Mouse (Mus musculus): ENCODE measurements around the gene Nosip. TPM values are rescaled to one million over a fixed set of nuclear protein-coding genes. Genes with fewer than 3 reads are reported as not detected.
"Not testable (repeated sequence)": the region's sequence is repeated elsewhere in the genome, so short reads cannot be mapped to it uniquely, and the experiment has no call there.

Gene Nosip
- 10 to 100 TPM; 44.8 to 47.6 TPM for total RNA-seq (2021)

DNA sequence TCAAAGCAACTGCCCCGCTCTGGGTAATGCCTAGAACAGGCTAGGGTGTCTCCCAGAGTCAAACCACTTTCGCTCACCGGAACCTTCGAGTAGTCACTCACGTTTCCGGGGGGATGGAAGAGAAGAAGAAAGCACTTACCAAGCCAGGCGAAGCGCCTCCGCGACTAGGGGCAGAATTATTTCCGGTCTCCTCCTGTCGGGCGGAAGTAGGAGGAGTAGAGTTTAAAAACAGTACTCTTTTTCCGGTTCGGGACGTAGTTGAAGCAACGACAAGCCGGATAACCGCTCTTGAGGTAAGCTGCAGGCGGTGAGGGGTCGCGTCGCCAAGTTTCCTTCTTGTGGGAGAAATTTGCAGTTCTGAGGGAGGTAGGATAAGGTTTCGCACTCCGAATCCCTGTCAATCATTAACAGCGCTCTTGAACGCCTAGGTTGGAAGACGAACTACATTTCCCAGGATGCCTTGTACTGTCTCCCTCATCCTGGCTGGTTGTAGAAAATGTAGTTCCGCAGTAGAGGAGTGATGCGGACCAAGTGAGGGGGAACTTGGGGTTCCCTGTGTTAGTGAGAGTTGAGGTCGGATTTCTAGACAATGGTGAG, at the start of gene Nosip, which contains the start of gene Prrg2:
Nosip (plus strand) TSS at position 191 of the 597 bp plus-strand sequence.
Prrg2 (minus strand) TSS at position 439 of the 597 bp plus-strand sequence.
- peak; percentile 94 for DNase-seq
- intact Hi-C loops (cut with DNase I) = no loop called here

DNA sequence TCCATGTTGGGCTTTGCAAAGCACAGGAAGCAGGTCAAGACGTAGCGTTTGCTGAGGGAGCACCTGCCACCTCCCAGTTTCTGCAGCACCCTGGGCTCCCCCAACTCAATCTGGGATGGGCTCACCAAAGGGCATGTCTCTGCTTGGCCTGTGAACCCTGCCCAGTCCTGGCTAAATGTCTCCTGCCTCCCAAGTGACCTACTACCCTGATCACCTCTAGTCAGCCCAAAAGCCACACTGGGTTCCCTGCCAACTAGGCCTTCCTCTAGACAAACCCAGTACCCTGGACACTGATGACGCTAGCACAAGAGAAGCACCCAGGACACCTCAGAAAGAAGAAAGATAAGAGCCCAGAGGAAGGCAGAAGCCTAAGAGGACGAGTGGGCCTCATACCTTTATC, 49.4 kb upstream of the Nosip start:
- intact Hi-C loops (cut with DNase I) = no loop called here
- no peak for DNase-seq

DNA sequence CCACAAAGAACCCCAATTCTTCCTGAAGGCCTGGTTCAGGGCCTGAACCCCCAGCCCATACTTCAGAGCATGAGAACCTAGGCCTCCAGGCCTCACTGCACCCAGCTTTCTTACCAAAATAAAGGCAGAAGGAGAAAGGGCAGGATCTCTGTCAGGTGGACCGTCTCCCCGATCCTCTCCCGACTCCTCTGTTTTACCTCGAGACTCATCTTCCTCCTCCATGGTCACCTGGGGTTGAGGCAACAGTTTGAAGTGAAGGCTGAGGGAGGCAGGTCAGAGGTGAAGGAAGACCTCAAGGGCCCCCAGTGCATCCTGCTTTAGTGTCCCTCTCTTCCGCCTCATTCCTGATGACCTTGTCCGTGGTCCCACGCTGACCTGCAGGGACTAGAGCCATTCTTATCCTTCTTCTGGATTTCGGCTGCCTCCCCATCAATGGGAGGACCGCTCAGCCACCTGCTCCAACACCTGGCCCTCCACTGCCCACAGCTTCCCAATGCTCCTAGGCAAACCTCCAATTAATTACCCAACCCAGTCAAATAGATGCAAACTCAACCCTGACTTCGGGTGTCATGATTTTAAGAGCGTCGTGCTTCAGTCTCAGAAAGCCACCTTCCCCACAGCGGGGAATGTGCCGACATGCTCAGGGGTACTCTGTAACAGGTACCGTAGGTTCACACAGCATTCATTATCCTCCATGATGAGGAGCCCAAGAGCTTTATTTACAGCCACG, 48.7 kb upstream of the Nosip start:
- no peak for DNase-seq
- intact Hi-C loops (cut with DNase I) = no loop called here

DNA sequence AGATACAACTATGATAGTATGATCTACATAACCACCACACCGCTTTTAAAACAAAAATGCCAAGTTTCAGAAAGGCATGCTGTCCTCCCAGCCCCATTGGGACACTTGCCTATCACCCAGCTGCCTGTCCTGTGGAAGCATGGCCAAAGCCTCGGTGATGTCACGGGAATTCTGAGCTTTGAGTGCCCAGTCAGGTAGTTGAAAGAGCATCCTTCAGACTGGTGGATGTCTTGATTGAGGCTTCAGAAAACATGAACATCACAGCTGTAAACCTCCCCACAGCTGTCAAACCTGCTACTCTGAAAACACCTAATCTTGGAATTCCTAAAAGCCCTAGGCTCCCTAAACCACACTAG, 48.2 kb upstream of the Nosip start:
- DNase-seq = no peak
- intact Hi-C loops (cut with DNase I) = no loop called here

DNA sequence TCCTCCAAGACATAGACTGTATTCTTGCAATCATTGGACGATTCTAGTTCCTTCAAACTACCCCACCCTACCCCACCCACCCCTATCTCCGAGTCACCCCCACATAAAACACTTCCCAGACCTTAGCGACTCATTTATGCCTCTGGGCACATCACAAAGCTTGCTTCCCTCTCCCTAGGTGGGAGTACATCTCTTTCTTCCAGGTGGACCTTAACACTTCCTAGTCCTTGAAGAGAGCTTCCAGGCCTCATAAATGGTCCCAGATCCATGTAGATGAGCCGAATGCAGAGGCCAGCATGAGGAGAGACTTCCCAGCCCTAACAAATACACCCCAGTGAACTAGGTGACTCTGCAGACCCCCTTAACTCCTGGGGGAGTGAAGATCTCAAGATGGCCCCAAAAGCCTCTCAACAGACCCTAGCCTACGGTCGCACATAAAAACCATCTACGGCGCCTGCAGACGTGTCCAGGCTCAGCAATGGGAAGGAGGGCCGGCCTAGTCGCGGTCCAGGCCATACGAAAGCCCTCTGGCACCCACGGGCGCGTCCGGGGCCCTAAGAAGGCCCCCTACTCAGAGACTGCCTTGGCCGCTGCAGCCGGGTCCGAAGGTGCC, 46.8 kb upstream of the Nosip start:
- intact Hi-C loops (cut with DNase I) = no loop called here

DNA sequence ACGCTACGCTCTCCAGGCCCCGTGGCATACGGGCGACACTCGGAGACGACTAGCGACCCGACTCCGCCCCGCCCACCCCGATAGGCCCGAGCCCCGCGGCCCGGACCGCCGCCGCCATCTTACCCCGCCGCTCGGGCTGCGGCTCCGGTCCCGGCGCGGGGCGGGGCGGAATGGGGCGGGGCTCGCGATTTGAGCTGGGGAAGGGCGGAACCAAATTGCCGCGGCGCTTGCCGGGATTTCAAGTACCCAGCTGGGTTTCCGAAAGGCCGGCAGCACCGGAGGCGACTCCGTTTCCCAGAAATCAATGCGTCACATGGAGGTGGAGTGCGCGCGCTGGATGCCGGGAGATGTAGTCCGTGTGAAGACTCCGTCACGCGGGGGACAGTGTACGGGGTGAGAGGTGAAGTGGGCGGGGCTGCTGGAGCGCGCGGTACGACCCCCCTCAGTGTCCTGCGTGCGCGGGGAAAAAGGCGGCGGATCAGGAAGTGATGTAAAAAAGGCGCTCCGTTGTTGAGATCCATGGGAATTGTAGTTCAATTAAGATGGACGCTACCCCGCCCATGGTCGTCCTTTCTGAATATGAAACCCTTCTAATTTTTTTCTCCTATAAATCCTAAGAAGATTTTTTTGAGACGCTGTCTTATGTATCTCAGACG, 46.1 kb upstream of the Nosip start, which contains the start of gene Scaf1:
Scaf1 (minus strand) TSS at position 407 of the 656 bp plus-strand sequence.
- intact Hi-C loops (cut with DNase I) = no loop called here
- peak; percentile 100 for DNase-seq

More for the DNA sequence above, 46.8 kb upstream of the Nosip start:
- no peak for DNase-seq

DNA sequence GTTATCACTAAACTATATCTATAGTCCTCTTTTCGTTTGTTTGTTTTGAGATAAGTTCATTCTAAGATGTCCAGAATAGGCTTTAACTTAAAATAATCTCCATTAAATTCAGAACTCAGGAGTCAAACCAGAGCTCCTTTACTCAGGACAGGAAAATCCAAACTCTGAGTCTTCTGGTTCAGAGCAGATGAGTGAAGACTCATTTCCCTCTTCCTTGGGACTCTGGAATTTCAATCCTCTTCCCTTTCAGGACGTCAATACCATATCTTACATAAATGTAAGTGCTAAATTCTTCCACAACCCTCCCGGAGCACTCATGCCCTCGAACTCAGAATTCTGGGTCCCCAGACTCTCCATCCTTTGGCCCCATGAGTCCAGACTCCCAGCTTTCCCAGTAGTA, 45.5 kb upstream of the Nosip start:
- intact Hi-C loops (cut with DNase I) = no loop called here
- no peak for DNase-seq

DNA sequence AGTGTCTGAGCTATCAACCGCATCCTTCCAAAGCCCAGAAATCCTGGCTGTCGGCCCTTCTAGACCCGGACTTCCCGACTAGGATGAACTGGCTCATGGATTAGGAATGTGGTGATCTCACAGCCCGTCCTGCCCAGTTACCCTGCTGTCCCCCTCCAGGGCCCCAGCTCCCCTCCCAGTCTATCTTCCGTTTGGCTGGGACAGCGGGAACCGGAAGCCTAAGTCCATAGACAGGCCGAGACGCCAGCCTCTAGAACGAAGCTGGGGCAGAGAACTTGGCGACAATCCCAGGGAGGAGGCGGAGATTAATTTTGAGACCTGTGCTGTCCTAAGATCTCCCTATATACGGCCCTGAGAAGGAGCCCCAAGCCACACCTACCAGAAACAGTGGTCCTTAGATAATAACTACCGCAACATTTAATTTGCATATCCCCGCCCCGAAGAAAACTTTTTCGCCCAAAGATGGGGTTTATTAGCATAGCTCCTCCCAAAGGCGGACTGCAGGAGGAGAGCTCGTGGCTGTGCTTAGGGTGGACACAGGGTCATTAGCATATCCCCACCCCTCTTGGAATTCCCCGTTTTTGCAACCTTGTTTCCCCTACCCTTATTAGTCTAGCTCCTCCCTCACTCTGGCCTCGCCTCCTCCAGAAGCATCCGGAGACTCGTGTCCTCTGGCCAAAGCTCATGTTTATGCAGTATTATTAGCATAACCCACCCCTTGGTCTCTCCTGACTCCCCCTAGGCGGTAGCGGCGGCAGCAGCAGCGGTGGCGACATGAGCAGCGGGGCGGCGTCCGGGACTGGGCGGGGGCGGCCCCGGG, 44.8 kb upstream of the Nosip start, which contains the start of gene Rras:
Rras (plus strand) TSS at position 720 of the 820 bp plus-strand sequence.
- peak; percentile 74 for DNase-seq
- intact Hi-C loops (cut with DNase I) = no loop called here

DNA sequence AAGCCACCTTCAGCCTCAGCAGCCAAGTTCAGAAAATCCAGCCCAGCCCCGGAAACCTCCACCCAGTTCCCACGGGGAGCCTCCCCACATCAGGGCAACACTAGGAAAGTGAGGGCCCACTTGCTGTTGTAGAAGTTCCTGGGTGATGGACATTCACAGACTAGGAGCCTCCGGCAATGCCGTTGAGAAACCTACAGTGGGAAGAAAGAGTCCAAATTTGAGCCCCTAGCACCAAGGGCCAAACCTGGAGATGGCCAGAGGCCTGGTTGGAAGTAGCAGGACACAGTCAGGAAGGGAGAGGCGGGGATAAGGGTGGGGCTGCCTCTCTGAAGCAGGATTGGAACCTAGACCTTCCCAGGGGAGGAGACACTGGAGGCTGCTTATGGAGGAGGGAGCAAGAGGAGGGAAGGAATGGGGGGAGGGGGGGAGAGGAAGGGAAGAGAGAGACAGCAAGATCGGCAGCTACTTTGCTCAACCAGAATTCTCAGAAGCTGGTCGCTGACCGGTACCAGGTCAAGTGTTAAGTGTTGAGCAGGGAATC, 43.1 kb upstream of the Nosip start:
- intact Hi-C loops (cut with DNase I) = no loop called here
- DNase-seq = no peak

DNA sequence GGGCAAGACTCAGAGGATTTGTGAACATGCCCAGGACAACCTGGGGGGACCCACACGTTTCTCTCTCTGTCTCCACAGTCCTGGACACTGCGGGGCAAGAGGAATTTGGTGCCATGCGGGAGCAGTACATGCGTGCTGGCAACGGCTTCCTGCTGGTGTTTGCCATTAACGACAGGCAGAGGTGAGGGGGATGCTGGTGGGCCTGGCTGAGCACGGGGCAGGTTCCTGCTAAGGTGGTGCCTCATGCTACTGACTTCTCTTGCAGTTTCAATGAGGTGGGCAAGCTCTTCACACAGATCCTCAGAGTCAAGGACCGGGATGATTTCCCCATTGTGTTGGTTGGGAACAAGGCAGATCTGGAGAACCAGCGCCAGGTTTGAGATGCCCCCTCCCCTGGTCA, 42.0 kb upstream of the Nosip start:
- DNase-seq = no peak
- intact Hi-C loops (cut with DNase I) = no loop called here

DNA sequence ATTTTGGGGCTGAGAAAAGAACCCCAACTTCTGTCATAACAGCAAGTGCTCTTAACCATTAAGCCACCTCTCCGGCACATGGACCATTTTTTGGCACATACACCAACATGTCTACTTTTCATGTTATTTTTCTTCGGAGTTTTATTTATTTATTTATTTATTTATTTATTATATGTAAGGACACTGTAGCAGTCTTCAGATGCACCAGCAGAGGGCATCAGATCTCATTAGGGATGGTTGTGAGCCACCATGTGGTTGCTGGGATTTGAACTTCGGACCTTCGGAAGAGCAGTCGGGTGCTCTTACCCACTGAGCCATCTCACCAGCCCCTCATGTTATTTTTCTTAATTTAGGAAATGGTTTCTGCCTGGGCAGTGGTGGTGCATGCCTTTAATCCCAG, 38.5 kb upstream of the Nosip start:
- DNase-seq; intact Hi-C loops (cut with DNase I): not testable (repeated sequence)

DNA sequence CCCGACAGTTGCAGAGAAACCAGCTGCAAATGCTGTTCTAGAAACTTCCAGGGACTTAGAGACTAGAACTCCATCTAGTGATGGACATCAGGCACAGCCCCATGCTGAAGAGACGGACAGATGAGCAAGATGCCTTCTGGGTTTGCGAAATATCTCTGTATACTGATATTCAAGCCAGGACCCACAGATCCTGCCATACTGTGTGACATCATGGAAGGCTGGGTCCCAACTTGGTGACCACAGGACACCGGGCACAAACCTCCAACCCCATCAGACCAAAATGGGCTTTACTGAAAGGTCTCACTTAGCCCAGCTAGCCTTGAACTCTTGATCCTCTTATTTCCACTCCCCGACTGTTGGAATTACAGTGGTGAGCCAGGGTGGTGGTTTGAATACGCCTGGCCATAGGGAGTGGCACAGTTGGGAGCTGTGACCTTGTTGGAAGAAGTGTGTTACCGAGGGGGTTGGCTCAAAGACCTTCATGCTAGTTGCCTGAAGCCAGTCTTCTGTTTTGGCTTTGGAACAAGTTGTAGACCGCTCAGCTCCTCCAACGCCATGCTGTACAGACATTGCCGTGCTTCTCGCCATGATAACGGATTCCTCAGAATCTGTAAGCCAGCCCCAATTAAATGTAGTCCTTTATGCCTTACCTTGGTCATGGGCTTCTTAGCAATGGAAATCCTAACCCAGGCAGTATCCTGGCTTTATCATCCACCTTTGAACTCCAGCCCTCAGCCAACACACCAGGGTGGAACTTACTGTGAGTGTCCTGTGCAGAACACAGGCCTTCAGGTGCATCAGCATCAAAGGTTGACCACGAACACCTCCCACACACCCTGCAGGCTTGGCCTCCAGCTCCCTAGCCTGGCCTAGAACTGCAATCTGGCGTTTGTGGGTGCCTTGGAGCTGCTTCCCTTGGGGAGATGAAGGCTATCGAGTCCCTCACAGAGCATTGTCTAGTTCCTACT, 37.7 kb upstream of the Nosip start:
- DNase-seq = no peak
- intact Hi-C loops (cut with DNase I) = no loop called here

DNA sequence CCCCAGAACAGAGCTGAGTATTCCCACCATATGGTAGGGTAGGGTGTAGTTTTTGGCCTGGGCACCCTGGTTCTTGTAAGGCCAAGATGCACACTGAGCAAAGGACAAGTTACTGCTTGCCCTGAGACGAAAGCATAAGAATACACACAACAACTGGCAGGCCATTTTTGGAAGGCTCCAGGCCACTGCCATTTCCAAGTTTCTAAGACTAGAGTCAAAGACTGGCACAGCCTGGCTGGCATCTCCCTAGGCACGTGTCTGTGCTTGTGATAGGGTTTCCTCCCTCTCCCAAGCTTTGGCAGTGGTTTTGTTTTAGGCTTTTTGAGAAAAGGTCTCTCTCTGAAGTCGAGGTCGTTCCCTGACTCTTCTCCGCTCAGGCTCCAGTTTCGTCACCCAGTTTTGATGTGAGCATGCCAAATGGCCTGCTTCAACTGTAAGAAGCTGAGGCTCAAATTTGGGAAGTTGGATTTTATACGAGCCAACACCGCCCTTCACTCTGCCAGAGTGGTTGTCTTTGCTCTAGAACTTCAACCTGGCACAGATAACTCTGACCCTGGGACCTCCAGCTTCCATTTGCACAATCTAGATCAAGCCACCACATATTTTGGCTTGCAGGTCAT, 36.5 kb upstream of the Nosip start:
- DNase-seq = no peak
- intact Hi-C loops (cut with DNase I) = no loop called here

DNA sequence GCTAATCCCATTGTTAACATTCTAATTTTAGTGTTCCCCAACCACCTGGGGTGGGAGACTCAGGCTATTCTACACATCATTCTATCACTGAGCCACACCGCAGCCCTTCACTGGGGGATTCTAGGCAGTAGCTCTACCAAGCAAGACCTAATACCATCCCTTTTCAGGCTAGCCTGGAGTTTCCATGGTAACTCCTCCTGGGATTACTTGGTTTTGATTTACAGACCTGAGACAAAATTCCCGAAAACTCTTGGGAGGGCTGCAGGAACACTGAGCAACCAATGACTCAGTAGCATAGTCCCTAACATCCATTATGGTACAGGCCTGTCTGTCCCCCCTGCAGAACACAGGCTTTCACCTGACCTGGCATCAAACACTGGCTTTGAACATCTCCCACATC, 36.0 kb upstream of the Nosip start:
- intact Hi-C loops (cut with DNase I) = no loop called here
- no peak for DNase-seq

DNA sequence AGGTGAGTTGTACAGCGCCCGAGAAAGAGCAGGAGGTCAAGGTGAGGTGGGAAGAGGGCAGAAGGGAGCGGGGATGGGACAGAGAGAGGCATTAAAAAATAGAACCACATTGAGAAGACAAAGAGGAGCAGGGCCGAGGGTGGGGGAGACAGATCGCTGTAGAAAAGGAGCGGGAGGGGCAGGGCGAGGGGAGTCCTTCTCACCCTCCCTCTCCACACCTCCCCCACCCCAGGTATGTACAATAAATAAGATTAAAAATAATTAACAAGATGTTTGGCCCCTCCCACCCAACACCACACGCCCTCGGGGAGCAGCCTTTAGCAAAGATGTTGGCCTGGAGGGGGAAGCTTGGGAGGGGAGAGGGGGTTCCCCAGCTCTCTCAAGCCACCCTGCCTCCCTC, 34.5 kb upstream of the Nosip start:
- no peak for DNase-seq
- intact Hi-C loops (cut with DNase I) = no loop called here

DNA sequence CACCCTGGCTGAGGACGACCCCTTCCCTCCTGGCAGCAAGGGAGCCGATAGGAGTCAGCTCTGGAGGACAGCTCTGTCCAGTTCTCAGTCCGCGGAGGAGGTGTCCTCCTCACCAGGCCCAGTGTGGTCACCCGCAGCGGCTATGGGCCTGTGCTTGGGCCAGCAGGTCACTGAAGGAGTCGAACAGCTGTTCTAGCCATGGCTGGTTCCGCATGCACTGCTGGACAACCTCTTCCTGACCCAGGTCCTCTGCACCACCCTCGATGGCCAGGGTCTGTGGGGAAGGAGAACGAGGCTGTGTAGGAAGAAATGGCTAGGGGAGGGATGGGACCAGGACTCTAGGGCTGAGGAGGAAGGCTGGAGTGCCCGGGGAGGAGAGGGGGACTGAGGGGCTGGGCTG, 33.9 kb upstream of the Nosip start:
- DNase-seq = no peak
- intact Hi-C loops (cut with DNase I) = no loop called here

DNA sequence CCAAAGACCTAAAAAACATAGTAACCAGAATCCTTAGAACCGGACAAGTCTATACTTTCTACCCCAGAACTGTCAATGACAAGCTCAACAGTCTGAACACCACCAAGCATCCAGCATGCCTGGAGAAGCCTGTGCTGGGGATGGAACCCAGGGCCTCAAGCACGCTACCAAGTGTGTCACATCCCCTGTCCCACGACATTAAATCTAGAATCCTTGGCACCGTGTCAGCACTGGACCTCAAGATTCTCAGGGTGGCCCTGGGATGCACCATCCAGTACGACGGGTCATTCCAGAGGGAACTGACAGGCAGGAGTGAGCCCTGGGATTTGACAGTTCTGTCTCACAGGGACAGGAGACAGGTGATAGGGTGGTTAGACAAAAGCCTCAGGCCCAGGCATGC, 32.2 kb upstream of the Nosip start:
- intact Hi-C loops (cut with DNase I) = no loop called here
- DNase-seq = no peak

DNA sequence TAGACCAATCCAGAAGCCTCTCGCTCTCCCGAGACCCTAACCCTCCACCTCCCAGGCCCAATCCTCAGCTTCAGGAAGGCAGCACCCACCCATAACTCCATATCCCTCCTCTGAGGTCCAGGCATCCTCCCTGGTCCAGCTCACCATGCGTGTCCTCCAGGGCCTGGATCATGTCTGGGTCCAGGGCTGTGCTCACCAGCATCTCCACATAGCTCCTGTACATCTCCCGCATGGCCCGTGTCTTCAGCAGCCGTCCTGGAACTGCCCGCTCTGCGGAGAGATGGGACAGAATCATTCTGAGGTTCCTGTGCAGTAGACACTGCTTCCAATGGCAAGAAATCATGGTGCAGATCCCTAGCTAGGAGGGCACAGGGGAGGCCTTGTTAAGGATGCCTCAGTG, 31.4 kb upstream of the Nosip start:
- DNase-seq = no peak
- intact Hi-C loops (cut with DNase I) = no loop called here

Data from left cerebral cortex, postnatal 4 days (tissue).